Mouse (Mus musculus) bone marrow macrophage, adult 2 months (primary cell): ENCODE data around the gene Rptor.

Experiments used
- CTCF ChIP-seq: IDR thresholded peaks from 2 replicates; pipeline ENCODE4 v1.5.1; 2012; ENCODE audit warnings: low read depth, mild to moderate bottlenecking, low read length, moderate library complexity
- POLR2A ChIP-seq: IDR thresholded peaks from 2 replicates; pipeline ENCODE4 v1.6.1; 2012; ENCODE audit warnings: mild to moderate bottlenecking, low read depth, low read length, borderline replicate concordance

- no peak for TF ChIP-seq POLR2A
- no peak for TF ChIP-seq CTCF
Measured at GRCm38 (mm10) chr11:119593966-119594365, 8.7 kb upstream of the Rptor start.
